Mouse (Mus musculus) gastrocnemius, postnatal 10 days (tissue): Measurements from ENCODE around the gene Ugt1a9. TPM values are rescaled to one million over a fixed set of nuclear protein-coding genes. Genes with fewer than 3 reads are reported as not detected.

ENCODE experiments used
- DNase-seq: peaks from one replicate; pipeline ENCODE4 v3.0.0; 2021; ENCODE audit warnings: mixed read lengths
- total RNA-seq, 2 experiments: library from RNA; stranded (reverse); gene quantifications; 2 replicates each; pipeline ENCODE4 v1.2.3; 2021

The Ugt1a9 gene
- total RNA-seq, 2 experiments from 2014 or later, result not detected

- DNase-seq, result no peak
These were observed 165.4 kb downstream of the Ugt1a9 start for GRCm38 (mm10) chr1:88235894-88236415.

GRCm38 (mm10) chr1:88237311-88237710 lies 166.7 kb downstream of the Ugt1a9 start:
- no peak for DNase-seq

GRCm38 (mm10) chr1:88238771-88239170 lies 168.2 kb downstream of the Ugt1a9 start:
- DNase-seq, result no peak

GRCm38 (mm10) chr1:88240072-88240471 lies 169.5 kb downstream of the Ugt1a9 start:
- no peak for DNase-seq

GRCm38 (mm10) chr1:88240579-88240978 lies 170.0 kb downstream of the Ugt1a9 start:
- no peak for DNase-seq

- no peak for DNase-seq
These were observed 173.3 kb downstream of the Ugt1a9 start for GRCm38 (mm10) chr1:88243861-88244260.

GRCm38 (mm10) chr1:88245881-88246280 lies 175.3 kb downstream of the Ugt1a9 start:
- DNase-seq, result no peak

- no peak for DNase-seq
These were observed 175.8 kb downstream of the Ugt1a9 start for GRCm38 (mm10) chr1:88246386-88246785.

- no peak for DNase-seq
These were observed 177.1 kb downstream of the Ugt1a9 start for GRCm38 (mm10) chr1:88247660-88248059.

- DNase-seq, result no peak
These were observed 178.1 kb downstream of the Ugt1a9 start for GRCm38 (mm10) chr1:88248658-88249057.

- DNase-seq, result no peak
These were observed 179.0 kb downstream of the Ugt1a9 start for GRCm38 (mm10) chr1:88249596-88249995.

- DNase-seq, result no peak
These were observed 179.4 kb downstream of the Ugt1a9 start for GRCm38 (mm10) chr1:88250023-88250422.

GRCm38 (mm10) chr1:88253106-88253505 lies 182.5 kb downstream of the Ugt1a9 start:
- DNase-seq, result no peak

GRCm38 (mm10) chr1:88253540-88253939 lies 182.9 kb downstream of the Ugt1a9 start:
- DNase-seq, result no peak

- DNase-seq, result peak; percentile 72
These were observed 184.3 kb downstream of the Ugt1a9 start for GRCm38 (mm10) chr1:88254793-88255465.

- DNase-seq, result no peak
These were observed 184.9 kb downstream of the Ugt1a9 start for GRCm38 (mm10) chr1:88255466-88255857.

GRCm38 (mm10) chr1:88255989-88256754 lies 185.6 kb downstream of the Ugt1a9 start:
- no peak for DNase-seq

GRCm38 (mm10) chr1:88256886-88257663 lies 186.5 kb downstream of the Ugt1a9 start:
- no peak for DNase-seq

- no peak for DNase-seq
These were observed 187.1 kb downstream of the Ugt1a9 start for GRCm38 (mm10) chr1:88257681-88258080.

- DNase-seq, result no peak
These were observed 187.8 kb downstream of the Ugt1a9 start for GRCm38 (mm10) chr1:88258361-88258760.

- DNase-seq, result no peak
These were observed 188.5 kb downstream of the Ugt1a9 start for GRCm38 (mm10) chr1:88258881-88259642.

GRCm38 (mm10) chr1:88259643-88260024 lies 189.0 kb downstream of the Ugt1a9 start:
- DNase-seq, result no peak
